Mouse (Mus musculus) monocyte, adult 2 months (primary cell): ENCODE data around the gene C1qtnf3.
A peak's percentile ranks its signal among the peaks of the same experiment; 100 is the strongest.
"Not testable (repeated sequence)": the region's sequence is repeated elsewhere in the genome, so short reads cannot be mapped to it uniquely, and the experiment has no call there.

ENCODE experiments used
- DNase-seq, 2 experiments: peaks; one replicate each; pipeline ENCODE4 v3.0.0; 2022; ENCODE audit warnings: low spot score in 2 of 2, low read depth in 1 of 2

Gene C1qtnf3

GRCm38 (mm10) chr15:10956706-10957105 lies 4.6 kb downstream of the C1qtnf3 start:
- no peak for DNase-seq

GRCm38 (mm10) chr15:10959277-10960026 lies 7.3 kb downstream of the C1qtnf3 start:
- no peak for DNase-seq

- DNase-seq = no peak
These were observed 8.1 kb downstream of the C1qtnf3 start for GRCm38 (mm10) chr15:10960267-10960666.

GRCm38 (mm10) chr15:10962601-10963000 lies 10.5 kb downstream of the C1qtnf3 start:
- no peak for DNase-seq

- DNase-seq = no peak
These were observed 17.3 kb downstream of the C1qtnf3 start for GRCm38 (mm10) chr15:10969439-10969838.

GRCm38 (mm10) chr15:10970777-10971176 lies 18.6 kb downstream of the C1qtnf3 start:
- no peak for DNase-seq

- DNase-seq = no peak
These were observed 25.0 kb downstream of the C1qtnf3 start for GRCm38 (mm10) chr15:10977151-10977550.

GRCm38 (mm10) chr15:10980712-10981111 lies 28.6 kb downstream of the C1qtnf3 start:
- DNase-seq = no peak

- peak; percentile 34 to 76 for DNase-seq
These were observed 29.4 kb downstream of the C1qtnf3 start, which contains the start of gene Amacr for GRCm38 (mm10) chr15:10981377-10982063. Amacr (plus strand) TSS chr15:10981756.

GRCm38 (mm10) chr15:10982064-10982435 lies 29.9 kb downstream of the C1qtnf3 start:
- no peak for DNase-seq

GRCm38 (mm10) chr15:10985756-10986155 lies 33.6 kb downstream of the C1qtnf3 start:
- no peak for DNase-seq

GRCm38 (mm10) chr15:10986477-10986876 lies 34.3 kb downstream of the C1qtnf3 start:
- DNase-seq = not testable (repeated sequence)

- no peak for DNase-seq
These were observed 38.3 kb downstream of the C1qtnf3 start for GRCm38 (mm10) chr15:10990411-10990810.

- no peak for DNase-seq
These were observed 39.4 kb downstream of the C1qtnf3 start for GRCm38 (mm10) chr15:10991566-10991965.

- DNase-seq = no peak
These were observed 47.7 kb downstream of the C1qtnf3 start for GRCm38 (mm10) chr15:10999832-11000231.

- DNase-seq = no peak
These were observed 48.3 kb downstream of the C1qtnf3 start, which contains the start of gene Slc45a2 for GRCm38 (mm10) chr15:11000421-11000820. Slc45a2 (plus strand) TSS chr15:11000721.

- DNase-seq = no peak
These were observed 51.7 kb downstream of the C1qtnf3 start for GRCm38 (mm10) chr15:11003791-11004190.

GRCm38 (mm10) chr15:11004646-11005045 lies 52.5 kb downstream of the C1qtnf3 start:
- no peak for DNase-seq

- no peak for DNase-seq
These were observed 56.6 kb downstream of the C1qtnf3 start for GRCm38 (mm10) chr15:11008756-11009155.

GRCm38 (mm10) chr15:11010976-11011548 lies 58.9 kb downstream of the C1qtnf3 start:
- no peak for DNase-seq

GRCm38 (mm10) chr15:11014931-11015330 lies 62.8 kb downstream of the C1qtnf3 start:
- no peak for DNase-seq
